Mouse (Mus musculus) E14TG2a.4 (cell line): ENCODE results near the gene 1700003E16Rik.

Experiments used
- CTCF ChIP-seq: conservative IDR thresholded peaks from 2 replicates; pipeline ENCODE4 v1.5.1; 2014; ENCODE audit warnings: low read length
- NANOG ChIP-seq: IDR thresholded peaks from 2 replicates; pipeline ENCODE4 v1.6.1; 2014; ENCODE audit warnings: borderline replicate concordance, low read length, mixed read lengths
- POU5F1 ChIP-seq: IDR thresholded peaks from 2 replicates; pipeline ENCODE4 v1.6.1; 2014; ENCODE audit warnings: low read length, borderline replicate concordance

GRCm38 (mm10) chr6:83161442-83161841, 5.2 kb downstream of the 1700003E16Rik start:
- no peak for TF ChIP-seq CTCF
- no peak for TF ChIP-seq NANOG
- no peak for TF ChIP-seq POU5F1
